Mouse (Mus musculus) intestine, postnatal 0 days (tissue): ENCODE data around the gene Kcnh1. TPM values are rescaled to one million over a fixed set of nuclear protein-coding genes. Genes with fewer than 3 reads are reported as not detected.

ENCODE experiments used
- ATAC-seq: fragments of 200-750 bp; cut with Nextera tagmentation; 2 replicates; pipeline ENCODE4 v1.8.0; 2017; ENCODE audit warnings: mild to moderate bottlenecking, moderate TSS enrichment, moderate library complexity
- H3K27ac ChIP-seq: fragments of 300-500 bp; sonication (generic); 2 replicates; pipeline ENCODE4 v1.5.1; 2014; ENCODE audit warnings: mild to moderate bottlenecking, low read depth, low read length, moderate library complexity
- H3K27me3 ChIP-seq: fragments of 300-500 bp; sonication (generic); replicated peaks from 2 replicates; pipeline ENCODE4 v1.6.1; 2014; ENCODE audit warnings: low read length, mixed read lengths; ENCODE audit not compliant: control insufficient read depth, insufficient read depth
- H3K36me3 ChIP-seq: fragments of 300-500 bp; sonication (generic); 2 replicates; pipeline ENCODE4 v1.6.1; 2014; ENCODE audit warnings: mild to moderate bottlenecking, moderate library complexity; ENCODE audit not compliant: control insufficient read depth, insufficient read depth
- H3K4me1 ChIP-seq: fragments of 300-500 bp; sonication (generic); replicated peaks from 2 replicates; pipeline ENCODE4 v1.6.1; 2014; ENCODE audit warnings: antibody characterized with exemption, low read length, mixed read lengths; ENCODE audit not compliant: control insufficient read depth, insufficient read depth
- H3K4me2 ChIP-seq: fragments of 300-500 bp; sonication (generic); replicated peaks from 2 replicates; pipeline ENCODE4 v1.6.1; 2014; ENCODE audit warnings: low read depth, mild to moderate bottlenecking, moderate library complexity
- H3K4me3 ChIP-seq: fragments of 300-500 bp; sonication (generic); 2 replicates; pipeline ENCODE4 v1.5.1; 2014; ENCODE audit warnings: low read depth, low read length
- H3K9ac ChIP-seq: fragments of 300-500 bp; sonication (generic); 2 replicates; pipeline ENCODE4 v1.6.1; 2014; ENCODE audit warnings: mild to moderate bottlenecking, low read depth, low read length
- H3K9me3 ChIP-seq: fragments of 300-500 bp; sonication (generic); 2 replicates; pipeline ENCODE4 v1.6.1; 2016; ENCODE audit warnings: mixed run types; ENCODE audit not compliant: control insufficient read depth
- CTCF ChIP-seq: sonication (generic); IDR thresholded peaks from 2 replicates; pipeline ENCODE4 v1.5.1; 2016; ENCODE audit warnings: low read depth, mild to moderate bottlenecking, control low read depth, antibody characterized with exemption, moderate library complexity
- WGBS: fragments of 180-500 bp; shearing (Covaris S2); extraction: QIAGEN DNeasy Blood & Tissue Kit; methylation state at CpG from one replicate; pipeline ENCODE4 v1.1.7; 2014; 5-methylcytosine and 5-hydroxymethylcytosine counted together
- polyA plus RNA-seq: library from polyadenylated mRNA; unstranded; fragments of >200 nt; fragmentation: Nextera tagmentation; extraction: Ambion mirVana; gene quantifications from 2 replicates; pipeline ENCODE4 v1.2.1, GENCODE M21; 2015

The Kcnh1 gene
- polyA plus RNA-seq, 1 experiment from 2014 or later, result 0.69 TPM

DNA sequence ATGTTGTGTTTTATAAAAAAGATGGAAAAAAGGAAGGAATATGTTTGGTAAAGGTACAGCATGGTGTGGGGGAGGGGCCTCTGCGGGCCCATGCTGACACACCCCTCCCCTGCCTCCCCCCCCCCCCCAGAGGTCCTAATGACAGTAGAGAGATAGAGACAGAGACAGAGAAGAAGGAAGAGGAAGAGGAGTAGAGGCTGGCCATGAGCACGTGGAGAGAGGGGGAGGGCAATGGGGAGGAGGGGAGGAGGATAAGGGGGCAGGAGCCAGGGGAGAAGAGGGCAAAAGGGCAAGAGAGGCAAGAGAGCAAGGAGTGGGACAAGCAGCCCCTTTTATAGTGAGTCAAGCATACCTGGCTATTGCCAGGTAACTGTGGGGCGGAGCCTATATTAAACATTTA lies 123.5 kb downstream of the Kcnh1 start:
- ATAC-seq, result no peak
- Histone ChIP-seq H3K27me3 (no peaks in the 10 kb centered on the region), H3K27ac (no peak overlapping the region), H3K4me1 (peaks cover 9% of the 10 kb centered on the region; the same call in 1 of the 2 replicates), H3K36me3 (no peaks in the 10 kb centered on the region), H3K4me3 (no peak overlapping the region), H3K9me3 (no peaks in the 10 kb centered on the region), H3K4me2 (no peak overlapping the region), H3K9ac (no peak overlapping the region)
- TF ChIP-seq CTCF, result no peak
- 44% methylated on average over 3 of the region's 3 CpGs for WGBS

DNA sequence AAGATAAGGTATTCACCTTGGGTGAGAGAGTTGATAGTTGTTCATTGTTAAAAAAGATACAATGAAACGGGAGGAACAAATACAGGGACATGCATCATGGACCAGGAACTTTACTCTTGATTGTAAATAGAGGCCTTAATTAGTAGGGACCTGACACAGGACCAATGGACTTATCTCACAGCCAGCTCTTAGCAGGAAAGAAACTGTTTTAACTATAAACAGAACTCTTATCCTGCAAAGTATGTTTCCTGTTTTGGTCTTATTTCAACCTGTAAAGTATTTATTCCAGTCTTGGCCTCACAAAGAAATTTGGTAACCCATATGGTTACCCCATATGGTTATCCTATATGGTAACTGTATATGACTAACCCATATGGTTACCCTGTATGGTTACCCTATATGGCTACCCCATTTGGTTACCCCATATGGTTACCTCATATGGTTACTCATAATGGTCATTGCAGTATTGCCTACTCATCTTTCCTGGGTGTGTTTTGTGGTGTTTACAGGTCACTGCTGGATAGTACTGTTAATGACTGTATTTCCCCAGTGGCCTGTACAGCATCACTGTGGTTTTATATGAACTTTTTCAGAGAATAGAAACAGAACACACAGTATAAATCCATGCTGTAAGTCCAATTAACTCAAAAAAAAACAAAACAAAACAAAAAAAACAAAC lies 125.0 kb downstream of the Kcnh1 start:
- Histone ChIP-seq H3K27ac (no peak overlapping the region), H3K4me1 (peaks cover 9% of the 10 kb centered on the region; the same call in 1 of the 2 replicates), H3K9ac (no peak overlapping the region), H3K4me3 (no peak overlapping the region), H3K36me3 (no peaks in the 10 kb centered on the region), H3K9me3 (no peaks in the 10 kb centered on the region), H3K4me2 (no peak overlapping the region), H3K27me3 (no peaks in the 10 kb centered on the region)
- 24% methylated on average over 1 of the region's 1 CpGs for WGBS
- TF ChIP-seq CTCF, result no peak
- no peak for ATAC-seq

DNA sequence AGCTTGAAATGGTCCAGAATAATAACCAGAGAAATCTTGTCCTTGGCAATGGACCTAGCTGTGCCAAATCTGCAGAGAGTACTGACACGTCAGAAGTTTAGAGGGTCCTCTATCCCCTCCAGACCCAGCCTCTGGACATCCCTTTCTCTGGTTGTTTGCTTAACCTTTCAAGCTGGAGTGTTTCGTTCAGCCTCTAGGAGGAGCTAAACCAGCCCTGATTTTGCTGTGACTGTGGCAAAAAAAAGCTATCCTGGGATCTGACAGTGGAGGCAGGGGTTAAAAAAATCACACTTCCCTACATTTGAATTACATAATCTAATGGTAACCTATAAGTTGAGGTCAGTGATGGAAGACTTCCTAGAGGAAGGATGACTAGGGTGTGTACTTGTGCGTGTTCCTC lies 133.6 kb downstream of the Kcnh1 start:
- Histone ChIP-seq H3K36me3 (no peaks in the 10 kb centered on the region), H3K4me1 (no peaks in the 10 kb centered on the region), H3K4me2 (no peak overlapping the region), H3K9me3 (no peaks in the 10 kb centered on the region), H3K9ac (no peak overlapping the region), H3K27ac (no peak overlapping the region), H3K27me3 (no peaks in the 10 kb centered on the region), H3K4me3 (no peak overlapping the region)
- WGBS, result 53% methylated on average over 3 of the region's 3 CpGs
- ATAC-seq, result no peak
- TF ChIP-seq CTCF, result peak; percentile 61

DNA sequence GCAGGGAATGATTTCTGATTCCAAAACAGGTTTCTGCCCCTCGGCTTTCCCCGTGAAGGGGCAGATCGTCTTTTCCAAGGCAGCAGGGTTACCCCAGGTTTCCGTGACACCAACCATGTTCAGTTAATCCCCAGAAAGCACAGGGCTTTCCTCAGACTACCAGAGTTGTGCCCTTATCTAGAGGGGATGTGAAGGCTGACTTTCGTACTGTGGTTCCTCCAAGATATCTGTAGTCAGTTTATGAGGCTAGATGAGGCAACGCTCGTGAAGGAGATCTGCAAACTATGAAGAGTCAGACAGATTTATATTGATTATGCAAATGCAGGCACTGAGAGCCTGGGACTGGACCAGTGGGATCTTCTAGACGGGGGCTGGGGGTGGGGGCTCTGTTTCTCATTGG lies 136.5 kb downstream of the Kcnh1 start:
- Histone ChIP-seq H3K36me3 (no peaks in the 10 kb centered on the region), H3K4me1 (no peaks in the 10 kb centered on the region), H3K9me3 (no peaks in the 10 kb centered on the region), H3K4me3 (no peak overlapping the region), H3K27me3 (no peaks in the 10 kb centered on the region), H3K4me2 (no peak overlapping the region), H3K27ac (no peak overlapping the region), H3K9ac (no peak overlapping the region)
- 69% methylated on average over 8 of the region's 8 CpGs for WGBS
- no peak for TF ChIP-seq CTCF
- ATAC-seq, result no peak

DNA sequence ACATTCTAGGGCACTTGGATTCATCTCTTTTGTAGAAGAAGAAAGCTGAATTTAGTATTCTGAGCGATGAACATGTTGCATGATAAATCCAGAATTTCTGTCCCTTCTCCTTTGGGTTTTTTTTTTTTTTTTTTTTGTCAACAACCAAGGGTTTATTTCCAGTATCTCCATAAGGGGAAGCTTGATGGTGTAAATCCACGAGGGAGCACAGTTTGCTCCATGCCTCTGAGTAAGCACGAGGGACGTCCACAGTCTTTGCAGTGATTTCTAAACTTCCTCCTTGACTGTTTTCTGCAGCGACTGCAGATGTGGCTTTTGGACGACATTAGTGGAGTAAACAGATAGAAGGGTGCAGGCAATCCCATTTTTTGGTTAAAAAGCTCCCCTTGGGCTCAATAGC lies 140.6 kb downstream of the Kcnh1 start:
- Histone ChIP-seq H3K9ac (no peak overlapping the region), H3K4me2 (no peak overlapping the region), H3K4me1 (no peaks in the 10 kb centered on the region), H3K9me3 (no peaks in the 10 kb centered on the region), H3K27ac (no peak overlapping the region), H3K36me3 (no peaks in the 10 kb centered on the region), H3K27me3 (no peaks in the 10 kb centered on the region), H3K4me3 (no peak overlapping the region)
- ATAC-seq, result no peak
- TF ChIP-seq CTCF, result no peak
- WGBS, result 62% methylated on average over 6 of the region's 6 CpGs

DNA sequence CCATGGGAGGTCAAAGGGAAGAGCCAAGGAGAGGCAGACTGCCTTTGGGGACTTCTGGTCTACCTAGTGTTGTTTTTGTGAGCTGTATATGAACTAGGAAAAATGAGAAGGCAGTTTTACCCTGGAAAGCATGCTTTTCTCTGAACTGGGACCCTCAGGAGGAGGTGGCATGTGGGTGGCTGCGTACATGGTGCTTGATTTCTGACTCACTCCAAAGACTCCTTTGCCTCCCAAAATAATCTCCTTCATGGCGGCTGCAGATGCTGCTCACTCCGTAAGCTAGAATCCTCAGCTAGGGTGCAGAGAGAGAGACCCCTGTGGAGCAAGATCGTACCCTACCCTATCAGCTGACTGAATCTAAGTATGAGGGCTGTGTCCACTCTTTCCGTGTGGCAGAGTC lies 145.5 kb downstream of the Kcnh1 start:
- TF ChIP-seq CTCF, result no peak
- Histone ChIP-seq H3K9me3 (0 out of 2 replicates have a peak, but pooled peaks cover 3% of the 10 kb centered on the region), H3K4me3 (no peak overlapping the region), H3K36me3 (no peaks in the 10 kb centered on the region), H3K4me2 (no peak overlapping the region), H3K27ac (no peak overlapping the region), H3K9ac (no peak overlapping the region), H3K27me3 (no peaks in the 10 kb centered on the region), H3K4me1 (no peaks in the 10 kb centered on the region)
- 89% methylated on average over 5 of the region's 5 CpGs for WGBS
- ATAC-seq, result no peak
